Mouse (Mus musculus) MEL (cell line): ENCODE measurements at regions not wholly inside any gene's neighbourhood (a gene's known extent, or its start where the extent isn't known, plus 50 kb on each side); places are given as distances from the start of the nearest gene placed in this dataset.

Experiments
- DNase-seq: peaks from one replicate; pipeline ENCODE4 v3.0.0; 2011; ENCODE audit warnings: low read depth, low spot score
- H3K27ac ChIP-seq: 2 replicates; pipeline ENCODE4 v1.5.1; 2012; ENCODE audit warnings: low read depth, mild to moderate bottlenecking, control low read depth, low read length, moderate library complexity; ENCODE audit not compliant: control insufficient read depth
- H3K27me3 ChIP-seq, 2 experiments: fragments of 150-350 bp in 1 of 2; sonication (generic) in 1 of 2; 2 replicates each; pipeline ENCODE4 v1.6.1; 2012; ENCODE audit warnings: low read length in 2 of 2, mild to moderate bottlenecking in 2 of 2, improper control_type of control experiment in 1 of 2, moderate library complexity in 1 of 2; ENCODE audit not compliant: insufficient read depth in 2 of 2, control insufficient read depth in 1 of 2
- H3K36me3 ChIP-seq, 2 experiments: 2 replicates each; pipeline ENCODE4 v1.6.1; 2012 to 2014; ENCODE audit warnings: low read length in 2 of 2, improper control_type of control experiment in 1 of 2, inconsistent platforms in 1 of 2, mild to moderate bottlenecking in 1 of 2; ENCODE audit not compliant: insufficient read depth in 2 of 2, control insufficient read depth in 1 of 2
- H3K4me1 ChIP-seq, 2 experiments: fragments of 150-350 bp in 1 of 2; sonication (generic) in 1 of 2; 2 replicates each; pipeline ENCODE4 v1.6.1; 2012; ENCODE audit warnings: low read length in 2 of 2, improper control_type of control experiment in 1 of 2, mild to moderate bottlenecking in 1 of 2; ENCODE audit not compliant: insufficient read depth in 2 of 2, control insufficient read depth in 1 of 2
- H3K4me3 ChIP-seq, 2 experiments: fragments of 150-350 bp in 1 of 2; sonication (generic) in 1 of 2; 2 replicates each; pipeline ENCODE4 v1.5.1; 2012; ENCODE audit warnings: low read depth in 2 of 2, low read length in 2 of 2, mild to moderate bottlenecking in 2 of 2, moderate library complexity in 2 of 2, control low read depth in 1 of 2, improper control_type of control experiment in 1 of 2; ENCODE audit not compliant: control insufficient read depth in 1 of 2, insufficient read depth in 1 of 2
- H3K79me2 ChIP-seq: 2 replicates; pipeline ENCODE4 v1.6.1; 2012; ENCODE audit warnings: mild to moderate bottlenecking, low read length, moderate library complexity; ENCODE audit not compliant: control insufficient read depth, poor library complexity, insufficient read depth
- H3K9ac ChIP-seq: 2 replicates; pipeline ENCODE4 v1.6.1; 2012; ENCODE audit warnings: low read depth, mild to moderate bottlenecking, control low read depth, low read length, moderate library complexity; ENCODE audit not compliant: control insufficient read depth, poor library complexity, severe bottlenecking
- H3K9me3 ChIP-seq: fragments of 150-350 bp; sonication (generic); replicated peaks from 2 replicates; pipeline ENCODE4 v1.6.1; 2012; ENCODE audit warnings: mild to moderate bottlenecking, low read length, improper control_type of control experiment, moderate library complexity; ENCODE audit not compliant: insufficient read depth
- BHLHE40 ChIP-seq: IDR thresholded peaks from 2 replicates; pipeline ENCODE4 v1.6.1; 2012; ENCODE audit warnings: low read depth, mild to moderate bottlenecking, inconsistent platforms, low read length, improper control_type of control experiment, borderline replicate concordance
- CHD1 ChIP-seq: IDR thresholded peaks from 2 replicates; pipeline ENCODE4 v1.6.1; 2012; ENCODE audit warnings: low read depth, mild to moderate bottlenecking, inconsistent platforms, low read length, improper control_type of control experiment
- ELF1 ChIP-seq: IDR thresholded peaks from 2 replicates; pipeline ENCODE4 v1.6.1; 2014; ENCODE audit warnings: low read depth, mild to moderate bottlenecking, inconsistent platforms, low read length, improper control_type of control experiment, moderate library complexity
- GABPA ChIP-seq: IDR thresholded peaks from 2 replicates; pipeline ENCODE4 v1.6.1; 2012; ENCODE audit warnings: low read depth, mild to moderate bottlenecking, inconsistent platforms, low read length, improper control_type of control experiment, moderate library complexity
- KAT2A ChIP-seq: conservative IDR thresholded peaks from 2 replicates; pipeline ENCODE4 v1.6.1; 2012; ENCODE audit warnings: low read depth, low read length, improper control_type of control experiment, inconsistent platforms
- MAX ChIP-seq: IDR thresholded peaks from 2 replicates; pipeline ENCODE4 v1.6.1; 2011; ENCODE audit warnings: low read length, improper control_type of control experiment
- MAZ ChIP-seq: IDR thresholded peaks from 2 replicates; pipeline ENCODE4 v1.6.1; 2012; ENCODE audit warnings: low read depth, mild to moderate bottlenecking, inconsistent platforms, low read length, improper control_type of control experiment
- MXI1 ChIP-seq: IDR thresholded peaks from 2 replicates; pipeline ENCODE4 v1.6.1; 2011; ENCODE audit warnings: mild to moderate bottlenecking, low read depth, low read length, improper control_type of control experiment
- MYB ChIP-seq: IDR thresholded peaks from 2 replicates; pipeline ENCODE4 v1.6.1; 2011; ENCODE audit warnings: mild to moderate bottlenecking, low read depth, low read length, improper control_type of control experiment
- NRF1 ChIP-seq: IDR thresholded peaks from 2 replicates; pipeline ENCODE4 v1.6.1; 2014; ENCODE audit warnings: low read depth, mild to moderate bottlenecking, inconsistent platforms, low read length, improper control_type of control experiment, moderate library complexity; ENCODE audit not compliant: poor library complexity, insufficient read depth, severe bottlenecking
- POLR2A ChIP-seq, 2 experiments: IDR thresholded peaks; 2 replicates each; pipeline ENCODE4 v1.6.1; 2011 to 2012; ENCODE audit warnings: low read length in 2 of 2, mild to moderate bottlenecking in 2 of 2, control low read depth in 1 of 2, improper control_type of control experiment in 1 of 2, low read depth in 1 of 2, moderate library complexity in 1 of 2; ENCODE audit not compliant: control insufficient read depth in 1 of 2, insufficient read depth in 1 of 2, poor library complexity in 1 of 2
- POLR2AphosphoS2 ChIP-seq: IDR thresholded peaks from 2 replicates; pipeline ENCODE4 v1.6.1; 2011; ENCODE audit warnings: low read length, improper control_type of control experiment
- RCOR1 ChIP-seq: IDR thresholded peaks from 2 replicates; pipeline ENCODE4 v1.6.1; 2012; ENCODE audit warnings: low read depth, mild to moderate bottlenecking, inconsistent platforms, low read length, improper control_type of control experiment
- SMC3 ChIP-seq: IDR thresholded peaks from 2 replicates; pipeline ENCODE4 v1.6.1; 2011; ENCODE audit warnings: low read depth, low read length, improper control_type of control experiment
- TCF12 ChIP-seq: IDR thresholded peaks from 2 replicates; pipeline ENCODE4 v1.6.1; 2014; ENCODE audit warnings: low read depth, mild to moderate bottlenecking, inconsistent platforms, low read length, improper control_type of control experiment, moderate library complexity
- USF1 ChIP-seq: IDR thresholded peaks from 2 replicates; pipeline ENCODE4 v1.6.1; 2014; ENCODE audit warnings: low read depth, mild to moderate bottlenecking, inconsistent platforms, low read length, improper control_type of control experiment, moderate library complexity
- ZC3H11A ChIP-seq: IDR thresholded peaks from 2 replicates; pipeline ENCODE4 v1.6.1; 2012; ENCODE audit warnings: low read depth, mild to moderate bottlenecking, inconsistent platforms, low read length, improper control_type of control experiment
- ZKSCAN1 ChIP-seq: IDR thresholded peaks from 2 replicates; pipeline ENCODE4 v1.6.1; 2012; ENCODE audit warnings: low read depth, mild to moderate bottlenecking, inconsistent platforms, low read length, improper control_type of control experiment, moderate library complexity
- ZMIZ1 ChIP-seq: IDR thresholded peaks from 2 replicates; pipeline ENCODE4 v1.6.1; 2012; ENCODE audit warnings: low read depth, mild to moderate bottlenecking, inconsistent platforms, low read length, improper control_type of control experiment, moderate library complexity
- ZNF384 ChIP-seq: IDR thresholded peaks from 2 replicates; pipeline ENCODE4 v1.6.1; 2012; ENCODE audit warnings: low read depth, mild to moderate bottlenecking, inconsistent platforms, low read length, improper control_type of control experiment

DNA sequence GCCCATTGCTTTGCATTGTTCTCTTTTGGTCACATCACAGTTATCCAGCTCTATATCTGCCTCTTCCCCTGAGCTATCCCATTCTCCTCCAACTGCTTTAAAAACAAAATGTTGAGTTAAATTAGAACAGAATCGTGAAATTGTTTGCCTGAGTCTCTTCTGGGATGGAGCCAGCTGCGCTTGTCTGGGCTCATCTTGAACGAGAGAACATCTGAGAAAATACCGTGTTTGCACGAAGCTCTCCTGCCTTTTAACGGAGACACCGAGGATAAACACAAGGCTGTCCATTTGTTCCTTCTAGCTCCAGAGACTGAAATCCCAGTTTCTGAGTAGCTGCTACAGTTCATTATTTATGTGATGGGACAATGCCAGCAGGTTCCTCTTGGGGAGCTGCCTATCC is 186.6 kb downstream of the Ackr3 start:
- H3K9me3 ChIP-seq = no peaks in the 10 kb centered on the region
- H3K36me3 ChIP-seq = no peaks in the 10 kb centered on the region
- no peak overlapping the region for H3K4me3 ChIP-seq
- no peaks in the 10 kb centered on the region for H3K4me1 ChIP-seq
- H3K27ac ChIP-seq = no peak overlapping the region
- H3K27me3 ChIP-seq = no peaks in the 10 kb centered on the region
- no peak overlapping the region for H3K9ac ChIP-seq
- H3K79me2 ChIP-seq = no peaks in the 10 kb centered on the region
- DNase-seq = no peak
- TF ChIP-seq POLR2AphosphoS2 (no peak), TCF12 (no peak), POLR2A (IDR thresholded peaks at IDR 0.05; ENCODE audit: control insufficient read depth in 1 of 2, insufficient read depth in 1 of 2, low read depth in 1 of 2, low read length in 2 of 2, poor library complexity in 1 of 2) (no peak), MAZ (no peak), ZKSCAN1 (no peak), ZC3H11A (no peak), GABPA (no peak), CHD1 (no peak), NRF1 (no peak), RCOR1 (no peak), ELF1 (no peak), MAX (no peak), BHLHE40 (no peak)

GRCm38 (mm10) chr1:90393861-90394260 is 190.1 kb downstream of the Ackr3 start:
- Histone ChIP-seq H3K9ac (no peak overlapping the region), H3K9me3 (no peaks in the 10 kb centered on the region), H3K36me3 (no peaks in the 10 kb centered on the region), H3K27ac (no peak overlapping the region), H3K4me3 (no peak overlapping the region), H3K4me1 (no peaks in the 10 kb centered on the region), H3K27me3 (no peaks in the 10 kb centered on the region), H3K79me2 (no peaks in the 10 kb centered on the region)
- DNase-seq = no peak
- TF ChIP-seq MYB = no peak

DNA sequence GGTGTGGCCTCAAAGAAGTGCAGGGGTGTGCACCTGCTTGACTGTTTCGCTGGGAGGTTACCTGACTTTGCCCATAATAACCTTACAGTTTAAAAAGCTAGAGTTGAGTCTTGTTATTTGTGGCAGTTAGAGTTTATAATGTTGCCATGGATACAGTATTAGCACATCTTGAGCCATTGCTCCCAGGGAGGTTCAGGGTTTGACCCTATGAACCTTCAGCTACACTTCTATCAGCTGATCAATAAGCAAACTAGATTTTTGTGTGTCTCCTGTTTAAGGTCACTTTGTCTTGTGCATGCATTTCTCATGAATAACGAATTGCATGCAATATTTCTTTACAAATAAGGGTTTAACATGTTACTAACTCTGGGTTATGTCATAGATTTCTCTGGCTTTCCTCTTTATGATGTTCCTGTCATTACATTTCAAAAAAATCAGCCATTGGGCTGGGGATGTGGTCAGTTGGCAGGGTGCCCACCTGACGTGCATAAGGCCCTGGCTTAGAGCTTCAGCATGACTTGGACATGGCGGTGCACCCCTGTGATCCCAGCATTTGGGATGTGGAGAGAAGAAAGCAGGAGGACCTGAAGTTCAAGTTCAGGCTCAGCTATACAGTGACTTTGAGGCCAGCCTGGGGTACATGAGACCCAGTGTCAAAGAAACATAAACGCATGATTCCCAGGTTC is 191.7 kb downstream of the Ackr3 start:
- Histone ChIP-seq H3K27me3 (no peaks in the 10 kb centered on the region), H3K79me2 (no peaks in the 10 kb centered on the region), H3K9ac (no peak overlapping the region), H3K27ac (no peak overlapping the region), H3K4me3 (no peak overlapping the region), H3K9me3 (no peaks in the 10 kb centered on the region)
- TF ChIP-seq MXI1 (no peak), ELF1 (no peak), MYB (no peak), ZNF384 (no peak), KAT2A (no peak), ZMIZ1 (no peak), TCF12 (no peak), CHD1 (no peak), USF1 (no peak), SMC3 (no peak), POLR2AphosphoS2 (no peak)
- TF ChIP-seq, all 39 proteins: peak for 0
- DNase-seq = no peak
- no peaks in the 10 kb centered on the region for H3K36me3 ChIP-seq
- H3K4me1 ChIP-seq = no peaks in the 10 kb centered on the region
